Mouse (Mus musculus): ENCODE data around the gene Trpm1. TPM values are rescaled to one million over a fixed set of nuclear protein-coding genes. Genes with fewer than 3 reads are reported as not detected.

Gene Trpm1
- total RNA-seq, 2 experiments from 2014 or later, result 0.12 to 0.67 TPM

DNA sequence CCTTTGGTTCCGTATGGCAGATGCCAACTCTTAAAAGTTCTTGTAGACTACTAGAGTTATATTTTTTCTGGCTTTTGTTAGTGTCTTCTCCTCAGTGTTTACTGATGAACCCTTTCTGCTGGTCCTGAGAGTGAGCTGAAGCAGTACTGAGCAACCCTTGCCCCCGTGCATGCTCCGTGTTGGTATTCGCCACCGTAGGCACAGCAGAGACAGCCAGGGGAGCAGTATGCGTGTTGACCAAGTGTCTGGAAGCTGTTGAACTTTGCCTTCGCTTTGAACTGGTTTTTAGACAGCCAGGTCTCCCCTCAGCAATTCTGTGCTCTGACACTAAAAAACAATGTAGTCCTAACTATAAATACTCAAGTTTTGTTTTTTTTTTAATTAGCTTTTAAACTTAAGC is 135.8 kb downstream of the Trpm1 start:
- no peak for DNase-seq

DNA sequence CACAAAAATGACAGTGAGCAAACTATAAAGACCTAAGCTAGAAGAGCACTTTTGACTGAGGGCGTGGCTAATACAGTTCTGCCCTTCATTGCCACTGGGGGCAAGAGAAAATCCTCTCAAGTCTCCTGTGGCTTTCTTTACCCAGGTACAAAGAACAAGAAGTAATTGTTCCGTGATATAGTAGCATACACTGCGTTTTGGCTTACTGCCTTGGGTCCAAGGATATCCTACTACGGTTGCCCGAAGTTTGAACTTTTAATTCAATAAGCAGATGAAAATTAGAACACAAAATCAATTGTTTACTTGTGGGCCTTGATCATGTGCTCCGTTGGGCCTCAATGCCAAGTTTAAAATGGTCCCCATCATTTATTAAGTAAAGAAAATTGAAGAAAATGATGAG is 136.8 kb downstream of the Trpm1 start:
- DNase-seq, result no peak

GRCm38 (mm10) chr7:64291722-64292121 is 138.1 kb downstream of the Trpm1 start:
- no peak for DNase-seq

DNA sequence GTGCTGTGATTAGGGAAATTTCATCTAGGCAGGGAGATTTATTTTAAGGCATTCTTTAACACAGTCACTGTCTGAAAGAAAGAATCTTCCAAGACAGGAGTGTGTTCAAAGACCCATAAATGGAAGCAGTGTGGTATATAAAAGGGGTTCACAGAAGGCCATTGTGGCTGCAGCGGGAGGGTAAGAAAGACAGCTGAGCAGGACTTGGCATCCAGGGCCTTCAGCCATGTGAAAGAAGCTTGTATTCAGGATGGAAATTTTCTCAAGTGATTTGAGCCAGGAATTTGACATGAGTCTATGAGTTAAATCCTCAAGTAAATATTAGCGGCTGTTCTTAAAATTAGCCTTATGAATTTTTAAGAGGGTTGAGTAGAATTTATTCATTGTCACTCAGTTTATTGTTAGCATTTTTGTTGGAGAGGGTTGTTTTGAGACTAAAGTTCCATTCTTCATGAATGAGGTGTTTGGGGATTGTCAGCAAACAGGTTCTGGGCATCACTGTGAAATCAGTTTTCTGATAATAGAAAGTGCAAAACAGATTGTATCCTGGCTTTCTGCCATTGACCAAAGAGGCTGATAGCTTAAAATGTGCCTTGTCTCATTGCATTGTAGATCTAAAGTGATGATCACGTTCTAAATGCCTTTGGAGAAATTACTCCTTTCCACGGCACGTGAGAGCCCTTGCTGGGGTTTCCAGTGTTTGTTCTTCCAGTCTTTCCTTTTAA is 142.8 kb downstream of the Trpm1 start:
- DNase-seq, result no peak

DNA sequence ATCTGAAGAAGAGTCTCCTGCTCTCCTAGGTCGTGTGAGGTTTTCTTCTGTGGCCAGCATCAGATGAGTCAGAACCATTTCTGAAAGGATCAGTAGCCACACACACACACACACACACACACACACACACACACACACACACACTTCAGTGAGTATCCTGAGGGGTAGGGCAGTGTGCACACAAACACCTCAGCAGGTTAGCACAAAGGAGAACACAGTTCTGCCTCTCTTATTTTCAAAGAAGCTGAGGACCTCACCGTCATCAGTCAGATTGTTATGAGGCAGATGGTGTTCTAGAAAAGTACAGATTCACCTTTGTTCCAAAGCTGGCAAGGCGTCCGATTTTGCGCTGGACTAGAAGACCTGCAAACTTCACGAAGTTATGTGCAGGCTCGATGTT is 156.6 kb downstream of the Trpm1 start:
- no peak for DNase-seq

DNA sequence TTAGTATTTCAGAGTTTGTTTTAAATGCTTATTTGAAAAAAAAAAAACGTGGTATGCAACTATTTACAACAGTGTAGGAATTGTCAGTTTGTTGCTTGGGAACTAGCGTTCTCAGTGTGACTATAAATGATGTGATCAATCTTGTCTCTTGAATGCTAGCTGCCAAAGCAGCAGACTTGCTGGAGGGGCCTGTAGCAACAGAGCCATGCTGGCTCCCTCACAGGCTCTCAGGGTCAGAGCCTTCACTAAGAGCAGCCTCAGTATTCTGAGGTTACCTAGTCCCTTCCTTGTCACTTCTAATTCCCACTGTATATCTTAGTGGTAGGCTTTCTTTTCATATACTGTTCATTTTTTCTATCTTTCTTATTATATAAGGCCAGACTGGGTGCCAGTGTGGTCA is 157.1 kb downstream of the Trpm1 start:
- no peak for DNase-seq

GRCm38 (mm10) chr7:64312811-64313210 is 159.2 kb downstream of the Trpm1 start:
- no peak for DNase-seq

Small RNAs within 50 kb of the gene (microRNA-seq; reads per million reads assigned to microRNA genes)
- 3.2 reads per million for gene Mir211
- not detected for gene Mir6416

Other genes with a start within 250 kb of the Trpm1 start
- not detected for gene E030018B13Rik, start 237.0 kb upstream of the Trpm1 start, total RNA-seq (2021)
- gene Klf13, start 214.9 kb upstream of the Trpm1 start, total RNA-seq (2021), result 10 to 100 TPM; 65.9 to 80.6 TPM
- gene Mtmr10, start 133.8 kb downstream of the Trpm1 start, total RNA-seq (2021), result 10 to 100 TPM; 20.0 to 20.5 TPM
- gene Fan1, start 220.3 kb downstream of the Trpm1 start, total RNA-seq (2021), result 10 to 100 TPM in 1 of 2 experiments, 1 to 10 TPM in 1; 7.3 to 10.9 TPM
- 10 to 100 TPM; 19.5 to 27.9 TPM for gene Mphosph10, start 238.4 kb downstream of the Trpm1 start, total RNA-seq (2021)
- gene Mcee, start 238.8 kb downstream of the Trpm1 start, total RNA-seq (2021), result 100 to 1,000 TPM; 150 to 154 TPM